Mouse (Mus musculus) mammary gland, adult 2 months (tissue): ENCODE measurements around the gene Ffar3. TPM values are rescaled to one million over a fixed set of nuclear protein-coding genes. Genes with fewer than 3 reads are reported as not detected.

ENCODE experiments used
- polyA plus RNA-seq: library from polyadenylated mRNA; depleted of rRNA; stranded (reverse); fragments of >200 nt; gene quantifications from 2 replicates; pipeline ENCODE4 v1.2.3, GENCODE M21; 2012; ENCODE audit warnings: low replicate concordance; rRNA removed

Gene Ffar3
- polyA plus RNA-seq = 0.10 and 0.11 TPM in 2 replicates

GRCm38 (mm10) chr7:30856078-30856477 is at the start of gene Ffar3:
TSS of gene Ffar3 (minus strand) at chr7:30856178.

DNA sequence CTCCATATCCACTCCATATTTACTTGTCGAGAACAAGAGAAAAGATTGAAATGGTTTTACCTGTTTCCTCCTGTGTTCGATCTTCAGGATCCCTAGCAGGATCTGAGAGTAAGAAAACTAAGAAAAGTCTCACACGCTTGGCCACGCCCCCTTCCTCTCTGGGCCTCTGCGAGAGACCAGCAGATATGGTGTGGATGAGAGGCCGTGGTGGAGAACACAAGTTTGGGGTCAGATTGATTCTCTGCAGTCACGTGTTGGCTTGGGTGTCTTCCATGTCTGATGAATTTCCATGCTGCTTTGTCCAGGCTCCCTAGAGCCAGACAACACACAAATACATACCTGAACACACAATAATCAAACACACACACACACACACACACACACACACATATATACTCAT is 24.2 kb upstream of the Ffar3 start, which contains the start of gene Cd22:
Gene Cd22 (minus strand): TSS at position 167 of the 400 bp plus-strand sequence.

GRCm38 (mm10) chr7:30861464-30861863 is 5.5 kb upstream of the Ffar3 start, which contains the start of gene Ffar1:
TSS of gene Ffar1 (minus strand) at chr7:30861564.

DNA sequence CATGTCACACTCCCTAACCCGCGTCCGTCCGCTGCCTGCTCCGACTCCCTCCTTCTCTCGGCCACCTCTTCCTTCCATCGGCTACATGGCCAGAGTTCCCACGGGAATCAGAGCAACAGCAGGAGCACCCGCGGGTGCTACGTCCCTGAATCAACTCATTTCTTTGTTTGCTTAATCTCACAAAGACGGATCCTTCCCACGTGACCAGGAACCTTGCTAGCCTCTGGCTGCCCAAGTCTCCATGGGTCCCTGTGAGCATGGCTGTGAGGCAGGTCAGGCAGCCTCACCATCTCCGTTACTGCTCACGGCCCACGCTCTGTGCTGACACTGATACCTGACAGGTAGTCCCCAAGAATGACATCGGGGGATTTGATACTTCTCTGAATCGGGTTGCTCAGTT is 32.3 kb downstream of the Ffar3 start, which contains the start of gene Ffar2:
Gene Ffar2 (minus strand): TSS at position 101 of the 400 bp plus-strand sequence.

Other genes with a start within 250 kb of the Ffar3 start
- gene Upk1a, start 243.3 kb downstream of the Ffar3 start, polyA plus RNA-seq = 1.4 and 2.3 TPM in 2 replicates
- 332 and 742 TPM in 2 replicates for gene Cox6b1, start 230.0 kb downstream of the Ffar3 start, polyA plus RNA-seq
- gene Etv2, start 220.3 kb downstream of the Ffar3 start, polyA plus RNA-seq = not detected in 2 replicates
- 53.5 and 112 TPM in 2 replicates for gene Rbm42, start 205.9 kb downstream of the Ffar3 start, polyA plus RNA-seq
- gene Haus5, start 191.2 kb downstream of the Ffar3 start, polyA plus RNA-seq = 11.4 and 12.7 TPM in 2 replicates
- gene Pmis2, start 184.6 kb downstream of the Ffar3 start, polyA plus RNA-seq = not detected in 2 replicates
- gene 2200002J24Rik, start 157.3 kb downstream of the Ffar3 start, polyA plus RNA-seq = not detected in 2 replicates
- 0.05 and 0.70 TPM in 2 replicates for gene Atp4a, start 144.0 kb downstream of the Ffar3 start, polyA plus RNA-seq
- 183 and 405 TPM in 2 replicates for gene Tmem147, start 126.6 kb downstream of the Ffar3 start, polyA plus RNA-seq
- gene Gapdhs, start 112.5 kb downstream of the Ffar3 start, polyA plus RNA-seq = 0.09 and 0.10 TPM in 2 replicates
- gene Sbsn, start 104.7 kb downstream of the Ffar3 start, polyA plus RNA-seq = 6.5 and 14.4 TPM in 2 replicates
- 5.2 and 132 TPM in 2 replicates for gene Dmkn, start 92.4 kb downstream of the Ffar3 start, polyA plus RNA-seq
- 1.2 and 71.0 TPM in 2 replicates for gene Krtdap, start 68.3 kb downstream of the Ffar3 start, polyA plus RNA-seq
- gene Ffar2, start 32.4 kb downstream of the Ffar3 start, polyA plus RNA-seq = 44.2 and 53.7 TPM in 2 replicates
- 5.8 and 8.9 TPM in 2 replicates for gene Ffar1, start 5.4 kb upstream of the Ffar3 start, polyA plus RNA-seq
- gene Cd22, start 24.2 kb upstream of the Ffar3 start, polyA plus RNA-seq = 85.3 and 86.3 TPM in 2 replicates
- gene Mag, start 58.7 kb upstream of the Ffar3 start, polyA plus RNA-seq = 3.9 and 5.1 TPM in 2 replicates
- gene Hamp2, start 68.5 kb upstream of the Ffar3 start, polyA plus RNA-seq = 6.9 and 22.7 TPM in 2 replicates
- gene Hamp, start 87.9 kb upstream of the Ffar3 start, polyA plus RNA-seq = 1.9 and 22.9 TPM in 2 replicates
- 122 and 253 TPM in 2 replicates for gene Usf2, start 100.6 kb upstream of the Ffar3 start, polyA plus RNA-seq
- 48.3 and 72.9 TPM in 2 replicates for gene Lsr, start 117.3 kb upstream of the Ffar3 start, polyA plus RNA-seq
- 2.1 and 3.5 TPM in 2 replicates for gene Fam187b, start 117.6 kb upstream of the Ffar3 start, polyA plus RNA-seq
- 182 and 227 TPM in 2 replicates for gene Fxyd5, start 186.3 kb upstream of the Ffar3 start, polyA plus RNA-seq
- 5.9 and 8.2 TPM in 2 replicates for gene Fxyd7, start 195.3 kb upstream of the Ffar3 start, polyA plus RNA-seq
- gene Fxyd1, start 201.0 kb upstream of the Ffar3 start, polyA plus RNA-seq = 506 and 885 TPM in 2 replicates
- gene Lgi4, start 203.2 kb upstream of the Ffar3 start, polyA plus RNA-seq = 11.8 and 13.0 TPM in 2 replicates
- 90.4 and 173 TPM in 2 replicates for gene Fxyd3, start 220.5 kb upstream of the Ffar3 start, polyA plus RNA-seq